Mouse (Mus musculus): ENCODE measurements around the gene Tjap1.

DNA sequence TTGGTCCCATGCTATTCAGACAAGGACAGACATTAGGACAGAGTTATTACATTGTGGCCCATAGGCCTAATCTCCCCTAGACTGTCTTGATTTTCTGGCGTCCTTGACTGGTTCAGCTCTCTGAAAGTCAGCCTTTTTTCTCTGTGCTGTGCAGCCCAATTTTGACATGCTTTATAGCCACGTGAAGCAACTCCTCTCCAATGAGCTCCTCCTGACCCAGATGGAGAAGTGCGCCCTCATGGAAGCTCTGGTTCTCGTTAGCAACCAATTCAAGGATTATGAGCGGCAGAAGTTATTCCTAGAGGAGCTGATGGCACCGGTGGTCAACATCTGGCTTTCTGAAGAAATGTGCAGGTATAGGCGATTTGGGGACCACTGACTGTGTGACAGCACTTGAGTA, 55.2 kb downstream of the Tjap1 start:
- TF ChIP-seq POLR2A (IDR thresholded peaks at IDR 0.05; ENCODE audit: extremely low read depth, insufficient read depth, low read length) (no peak), CTCF (IDR thresholded peaks at IDR 0.05; ENCODE audit: low read depth, low read length) (no peak)
